Mouse (Mus musculus) stomach, postnatal 0 days (tissue): ENCODE results near the gene Camkmt.

Experiments
- CTCF ChIP-seq: IDR thresholded peaks from 2 replicates; pipeline ENCODE4 v1.5.1; 2016; ENCODE audit warnings: antibody characterized with exemption, low read depth, mild to moderate bottlenecking, moderate library complexity
- EP300 ChIP-seq: optimal IDR thresholded peaks from 2 replicates; pipeline ENCODE3; 2016; ENCODE audit warnings: antibody characterized with exemption

DNA sequence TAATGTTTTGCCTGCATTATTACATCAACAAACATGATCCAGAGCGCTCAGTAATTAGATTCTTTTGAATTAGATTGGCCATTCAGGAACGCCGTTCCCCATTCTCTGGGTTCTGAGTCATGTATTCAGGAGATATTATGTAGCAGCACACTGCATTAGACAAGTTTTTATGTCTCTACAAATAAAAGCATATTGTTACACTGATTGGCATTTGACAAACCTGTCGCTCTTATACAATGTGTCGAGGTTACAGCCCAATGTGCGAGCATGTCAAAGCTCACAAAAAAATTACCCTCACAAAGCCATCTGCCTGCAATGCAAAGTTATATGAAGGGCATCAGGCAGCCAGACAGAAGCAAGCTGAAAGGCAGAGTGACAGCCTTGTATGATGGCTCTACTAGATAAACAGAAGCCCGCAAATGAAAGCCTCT is 303.6 kb downstream of the Camkmt start:
- no peak for TF ChIP-seq CTCF
- TF ChIP-seq EP300, result no peak
